Mouse (Mus musculus) forebrain, embryonic 14.5 days (tissue): ENCODE results near the gene Prr14l. TPM values are rescaled to one million over a fixed set of nuclear protein-coding genes. Genes with fewer than 3 reads are reported as not detected.
"Not testable (repeated sequence)": the region's sequence is repeated elsewhere in the genome, so short reads cannot be mapped to it uniquely, and the experiment has no call there.

Source experiments
- ATAC-seq: fragments of 200-750 bp; cut with Nextera tagmentation; 2 replicates; pipeline ENCODE4 v1.8.0; 2017; ENCODE audit warnings: mild to moderate bottlenecking, moderate library complexity
- DNase-seq: peaks from one replicate; pipeline ENCODE4 v3.0.0-alpha.2; 2015; ENCODE audit warnings: low spot score
- H3K27ac ChIP-seq: fragments of 300-500 bp; sonication (generic); 2 replicates; pipeline ENCODE4 v1.5.1; 2014; ENCODE audit warnings: low read depth, mild to moderate bottlenecking, control low read depth, low read length, moderate library complexity
- H3K27me3 ChIP-seq: fragments of 300-500 bp; sonication (generic); replicated peaks from 2 replicates; pipeline ENCODE4 v1.6.1; 2014; ENCODE audit warnings: low read length, control low read depth, mixed read lengths; ENCODE audit not compliant: control insufficient read depth, insufficient read depth
- H3K36me3 ChIP-seq: fragments of 300-500 bp; sonication (generic); 2 replicates; pipeline ENCODE4 v1.6.1; 2014; ENCODE audit warnings: low read length, control low read depth; ENCODE audit not compliant: control insufficient read depth, insufficient read depth
- H3K4me1 ChIP-seq: fragments of 300-500 bp; sonication (generic); 2 replicates; pipeline ENCODE4 v1.6.1; 2014; ENCODE audit warnings: antibody characterized with exemption, low read length, control low read depth; ENCODE audit not compliant: control insufficient read depth, insufficient read depth
- H3K4me2 ChIP-seq: fragments of 300-500 bp; sonication (generic); 2 replicates; pipeline ENCODE4 v1.6.1; 2014; ENCODE audit warnings: mild to moderate bottlenecking, control low read depth, low read length
- H3K4me3 ChIP-seq: fragments of 300-500 bp; sonication (generic); 2 replicates; pipeline ENCODE4 v1.5.1; 2014; ENCODE audit warnings: low read depth, low read length, control low read depth
- H3K9ac ChIP-seq: fragments of 300-500 bp; sonication (generic); 2 replicates; pipeline ENCODE4 v1.6.1; 2014; ENCODE audit warnings: mild to moderate bottlenecking, low read length, control low read depth, moderate library complexity
- H3K9me3 ChIP-seq: fragments of 300-500 bp; sonication (generic); replicated peaks from 2 replicates; pipeline ENCODE4 v1.6.1; 2016; ENCODE audit warnings: low read length, control low read depth, mixed read lengths; ENCODE audit not compliant: control insufficient read depth
- WGBS: fragments of 180-500 bp; shearing (Covaris S2); extraction: QIAGEN DNeasy Blood & Tissue Kit; methylation state at CpG from one replicate; pipeline ENCODE4 v1.1.7; 2014; 5-methylcytosine and 5-hydroxymethylcytosine counted together
- polyA plus RNA-seq: library from polyadenylated mRNA; unstranded; fragments of >200 nt; fragmentation: Nextera tagmentation; extraction: Ambion mirVana; gene quantifications from 2 replicates; pipeline ENCODE4 v1.2.1, GENCODE M21; 2014

Gene Prr14l
- polyA plus RNA-seq, 1 experiment from 2014 or later: 11.3 TPM

GRCm38 (mm10) chr5:32751736-32752135, 102.3 kb downstream of the Prr14l start:
- no peak overlapping the region for H3K27ac ChIP-seq
- no peaks in the 10 kb centered on the region for H3K36me3 ChIP-seq
- no peaks in the 10 kb centered on the region for H3K9me3 ChIP-seq
- 38% methylated on average over 2 of the region's 2 CpGs for WGBS
- H3K9ac ChIP-seq: no peak overlapping the region
- ATAC-seq: no peak
- no peak overlapping the region for H3K4me2 ChIP-seq
- DNase-seq: no peak
- no peaks in the 10 kb centered on the region for H3K27me3 ChIP-seq
- no peaks in the 10 kb centered on the region for H3K4me1 ChIP-seq
- no peak overlapping the region for H3K4me3 ChIP-seq

- no peak for ATAC-seq
- Histone ChIP-seq H3K36me3 (no peaks in the 10 kb centered on the region), H3K4me1 (no peaks in the 10 kb centered on the region; the same call in 1 of the 2 replicates), H3K27me3 (no peaks in the 10 kb centered on the region), H3K9me3 (no peaks in the 10 kb centered on the region), H3K4me3 (no peak overlapping the region), H3K9ac (no peak overlapping the region), H3K4me2 (no peak overlapping the region), H3K27ac (no peak overlapping the region)
- 93% methylated on average over 6 of the region's 6 CpGs for WGBS
- no peak for DNase-seq
These were observed 105.1 kb downstream of the Prr14l start for GRCm38 (mm10) chr5:32748936-32749335.

- ATAC-seq: peak; percentile 54; the same call in 1 of the 2 replicates
These were observed 106.2 kb downstream of the Prr14l start for GRCm38 (mm10) chr5:32747650-32748375.

GRCm38 (mm10) chr5:32745705-32746655, 108.1 kb downstream of the Prr14l start:
- Histone ChIP-seq H3K4me2 (peak overlapping the region; percentile 18; the same call in 1 of the 2 replicates), H3K36me3 (no peaks in the 10 kb centered on the region), H3K4me3 (no peak overlapping the region), H3K27ac (no peak overlapping the region), H3K27me3 (no peaks in the 10 kb centered on the region), H3K9ac (no peak overlapping the region), H3K9me3 (no peaks in the 10 kb centered on the region), H3K4me1 (peaks cover 5% of the 10 kb centered on the region; the same call in 1 of the 2 replicates)
- DNase-seq (peak; percentile 30), ATAC-seq (no peak)
- WGBS: 12% methylated on average over 10 of the region's 10 CpGs

More at GRCm38 (mm10) chr5:32747650-32748375, 106.2 kb downstream of the Prr14l start:
- Histone ChIP-seq H3K27ac (no peak overlapping the region), H3K36me3 (no peaks in the 10 kb centered on the region), H3K9ac (no peak overlapping the region), H3K4me1 (no peaks in the 10 kb centered on the region; the same call in 1 of the 2 replicates), H3K27me3 (no peaks in the 10 kb centered on the region), H3K4me3 (no peak overlapping the region), H3K9me3 (no peaks in the 10 kb centered on the region), H3K4me2 (no peak overlapping the region)
- peak; percentile 73 for DNase-seq
- 71% methylated on average over 6 of the region's 6 CpGs for WGBS

- peak; percentile 79 for ATAC-seq
- H3K36me3 ChIP-seq: 0 out of 2 replicates have a peak, but pooled peaks cover 2% of the 10 kb centered on the region
- WGBS: 37% methylated on average over 9 of the region's 9 CpGs
These were observed 111.9 kb downstream of the Prr14l start for GRCm38 (mm10) chr5:32742149-32742548.

GRCm38 (mm10) chr5:32741377-32741776, 112.7 kb downstream of the Prr14l start:
- not testable (repeated sequence) for H3K4me3 ChIP-seq, H3K4me1 ChIP-seq, H3K27me3 ChIP-seq, H3K9me3 ChIP-seq, H3K36me3 ChIP-seq, H3K9ac ChIP-seq, H3K4me2 ChIP-seq
- peak; percentile 60 for ATAC-seq
- 54% methylated on average over 4 of the region's 4 CpGs for WGBS
- peak; percentile 22 for DNase-seq
- peak overlapping the region; percentile 68; the same call in 1 of the 2 replicates for H3K27ac ChIP-seq

More at GRCm38 (mm10) chr5:32742149-32742548, 111.9 kb downstream of the Prr14l start:
- H3K4me3 ChIP-seq: no peak overlapping the region
- peak; percentile 72 for DNase-seq
- peak overlapping the region; percentile 68 for H3K27ac ChIP-seq
- no peaks in the 10 kb centered on the region for H3K27me3 ChIP-seq
- H3K9me3 ChIP-seq: no peaks in the 10 kb centered on the region
- H3K9ac ChIP-seq: no peak overlapping the region
- H3K4me1 ChIP-seq: peaks cover 5% of the 10 kb centered on the region; the same call in 1 of the 2 replicates
- H3K4me2 ChIP-seq: peak overlapping the region; percentile 20; the same call in 1 of the 2 replicates

- not testable (repeated sequence) for H3K9me3 ChIP-seq, H3K4me3 ChIP-seq, H3K36me3 ChIP-seq, DNase-seq, H3K27me3 ChIP-seq, H3K9ac ChIP-seq, H3K4me1 ChIP-seq, ATAC-seq, H3K4me2 ChIP-seq
- peak overlapping the region; percentile 68; the same call in 1 of the 2 replicates for H3K27ac ChIP-seq
- 79% methylated on average over 8 of the region's 8 CpGs for WGBS
These were observed 113.2 kb downstream of the Prr14l start for GRCm38 (mm10) chr5:32740850-32741249.

- Histone ChIP-seq H3K36me3 (0 out of 2 replicates have a peak, but pooled peaks cover 7% of the 10 kb centered on the region), H3K4me2 (no peak overlapping the region), H3K9me3 (no peaks in the 10 kb centered on the region), H3K27me3 (no peaks in the 10 kb centered on the region), H3K27ac (no peak overlapping the region), H3K4me3 (no peak overlapping the region), H3K4me1 (0 out of 2 replicates have a peak, but pooled peaks cover 5% of the 10 kb centered on the region), H3K9ac (no peak overlapping the region)
- WGBS: 98% methylated on average over 3 of the region's 3 CpGs
- ATAC-seq (no peak), DNase-seq (no peak)
These were observed 113.9 kb downstream of the Prr14l start for GRCm38 (mm10) chr5:32740138-32740537.
